ENCODE assay signal across 11 mouse cellular contexts in genomic region chr11:68144235-68145065, GRCm38 (mm10).
A peak's percentile ranks its signal among the peaks of the same experiment; 100 is the strongest.
DNase-seq lines count a peak whose midpoint lies in the region; ATAC-seq lines count a peak whose summit lies in the region.
"Had no signal": no experiment of that assay in that cellular context is flagged by ENCODE, and none has a peak within 500 bp of the region (broad histone marks: within the 10 kb centered on the region; RNA-seq: fewer than 3 reads in every experiment).

No protein-coding gene starts in this region.

- ATAC-seq in hindbrain, embryonic 13.5 days (ENCODE audit: low FRiP score), result peak; percentile 41; the same call in 1 of the 2 replicates
- ATAC-seq in midbrain, embryonic 16.5 days, result no peak
- ATAC-seq in frontal cortex, adult (ENCODE audit: low TSS enrichment), result no peak

- peak overlapping the region; percentile 53; the same call in 1 of the 2 replicates for H3K9ac ChIP-seq in hindbrain, embryonic 13.5 days
- no peak overlapping the region for H3K9ac ChIP-seq in midbrain, embryonic 16.5 days (ENCODE audit: low read depth, low read length)

- peaks cover 51% of the 10 kb centered on the region for H3K4me1 ChIP-seq in hindbrain, embryonic 13.5 days (replicated peaks)
- H3K4me1 ChIP-seq in midbrain, embryonic 16.5 days (ENCODE audit: control insufficient read depth, insufficient read depth, low read length), result peaks cover 31% of the 10 kb centered on the region

- peak; percentile 14 for DNase-seq in adrenal gland, adult 8-10 months
- DNase-seq in adrenal gland, adult 18-20 months (ENCODE audit: low spot score in 2 of 2), result no peak
- DNase-seq in embryo, embryonic 11 days, result peak; percentile 44
- no peak for DNase-seq in right cerebral cortex, postnatal 10 days (ENCODE audit: low spot score in 2 of 2)
- DNase-seq in left cerebral cortex, adult 18-20 months (ENCODE audit: low spot score in 2 of 2), result no peak
- DNase-seq: gastrocnemius, postnatal 14 days; kidney, postnatal 10 days; lung, postnatal 4 days had no signal

- H3K4me3 ChIP-seq in hindbrain, embryonic 13.5 days, result no peak overlapping the region
- H3K4me3 ChIP-seq in midbrain, embryonic 16.5 days (ENCODE audit: low read depth, low read length), result no peak overlapping the region

- H3K9me3 ChIP-seq in hindbrain, embryonic 13.5 days, result no peaks in the 10 kb centered on the region
- no peaks in the 10 kb centered on the region for H3K9me3 ChIP-seq in midbrain, embryonic 16.5 days (replicated peaks; ENCODE audit: control insufficient read depth, low read length, poor library complexity, severe bottlenecking)

- peak overlapping the region; percentile 35 for H3K4me2 ChIP-seq in hindbrain, embryonic 13.5 days
- H3K4me2 ChIP-seq in midbrain, embryonic 16.5 days (ENCODE audit: low read length), result 0 out of 2 replicates have a peak overlapping the region, but pooled peaks have one; percentile 1

- H3K27ac ChIP-seq in hindbrain, embryonic 13.5 days, result peak overlapping the region; percentile 90
- H3K27ac ChIP-seq in midbrain, embryonic 16.5 days (ENCODE audit: low read length), result peak overlapping the region; percentile 79

- peaks cover 8% of the 10 kb centered on the region; the same call in 1 of the 2 replicates for H3K27me3 ChIP-seq in hindbrain, embryonic 13.5 days
- no peaks in the 10 kb centered on the region for H3K27me3 ChIP-seq in midbrain, embryonic 16.5 days (ENCODE audit: control insufficient read depth, insufficient read depth, low read depth, low read length)

- H3K36me3 ChIP-seq in hindbrain, embryonic 13.5 days, result no peaks in the 10 kb centered on the region
- no peaks in the 10 kb centered on the region for H3K36me3 ChIP-seq in midbrain, embryonic 16.5 days (ENCODE audit: control insufficient read depth, insufficient read depth, low read length)

- WGBS in hindbrain, embryonic 13.5 days, result 25% methylated on average over 13 of the region's 13 CpGs
- 24% methylated on average over 13 of the region's 13 CpGs for WGBS in midbrain, embryonic 16.5 days

Comparison
In these comparisons a context has a peak if more than half of its experiments do, and no peak if none do; other contexts are left out.
1. DNase-seq: peak in adrenal gland, adult 8-10 months (single experiment) and embryo, embryonic 11 days (single experiment); none in adrenal gland, adult 18-20 months (0 of 2), right cerebral cortex, postnatal 10 days (0 of 2) and left cerebral cortex, adult 18-20 months (0 of 2).